Mouse (Mus musculus): ENCODE data around the gene Dock9. TPM values are rescaled to one million over a fixed set of nuclear protein-coding genes. Genes with fewer than 3 reads are reported as not detected.

Dock9 gene
- polyA plus RNA-seq, 1 experiment from 2014 or later, result 13.6 TPM

DNA sequence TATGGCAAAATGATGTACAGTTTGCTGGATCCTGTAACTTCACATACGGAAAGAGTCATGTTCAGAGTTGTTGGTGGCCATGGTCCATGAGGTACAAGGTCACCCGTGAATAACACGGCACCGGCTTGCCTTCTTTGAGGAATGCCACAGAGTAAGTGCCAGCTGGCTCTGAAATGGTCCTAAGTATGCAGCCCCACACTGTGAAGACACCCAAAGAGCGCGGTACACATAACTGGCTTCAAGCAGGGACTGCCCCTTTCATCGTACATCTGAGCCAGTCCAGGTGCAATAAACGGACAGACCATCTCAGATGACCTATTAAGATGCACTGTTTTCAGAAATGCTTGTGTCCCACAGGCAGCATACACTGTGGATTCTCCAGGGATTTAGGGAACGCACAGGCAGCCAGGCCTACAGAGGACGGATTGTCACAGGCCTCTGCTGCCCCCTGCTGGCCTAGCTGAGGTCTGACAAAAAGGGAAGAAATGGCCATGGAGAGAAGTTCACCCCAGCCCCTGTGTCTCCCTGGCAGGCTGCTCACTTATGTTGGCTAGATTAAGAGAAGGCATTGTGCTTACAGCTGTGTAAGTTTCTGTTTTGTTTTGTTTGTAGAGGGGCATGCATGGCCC is 208.4 kb downstream of the Dock9 start:
- Histone ChIP-seq H3K36me3 (ENCODE audit: control insufficient read depth, insufficient read depth, low read length) (peaks cover 2% of the 10 kb centered on the region; the same call in 1 of the 2 replicates), H3K27ac (ENCODE audit: low read length) (no peak overlapping the region), H3K4me2 (ENCODE audit: low read depth, low read length) (no peak overlapping the region), H3K4me3 (ENCODE audit: low read length) (no peak overlapping the region), H3K9ac (ENCODE audit: low read depth, low read length) (no peak overlapping the region), H3K4me1 (ENCODE audit: control insufficient read depth, insufficient read depth, low read length) (peaks cover 12% of the 10 kb centered on the region; the same call in 1 of the 2 replicates), H3K9me3 (ENCODE audit: control insufficient read depth, low read length) (no peaks in the 10 kb centered on the region), H3K27me3 (replicated peaks; ENCODE audit: control insufficient read depth, insufficient read depth, low read length) (no peaks in the 10 kb centered on the region)
- WGBS, result 56% methylated on average over 10 of the region's 10 CpGs
- ATAC-seq, result peak; percentile 53

DNA sequence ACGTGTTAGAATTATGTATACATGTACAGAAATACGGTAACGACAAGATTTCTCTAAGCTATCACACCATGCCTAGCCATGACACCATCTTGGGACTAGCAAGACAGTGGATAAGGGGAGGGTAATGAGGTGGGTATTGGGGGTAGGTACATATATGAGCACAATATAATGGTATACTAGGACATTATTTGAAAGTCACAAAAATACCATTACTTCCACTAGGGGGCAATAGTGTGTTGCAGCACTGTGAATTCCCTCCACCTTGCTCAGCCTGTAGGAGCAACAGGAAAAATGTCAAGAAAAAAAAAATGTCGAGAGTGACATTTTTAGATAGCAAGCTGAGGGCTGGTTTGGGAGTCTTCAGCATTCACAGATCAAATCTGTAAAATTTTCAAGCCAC is 209.2 kb downstream of the Dock9 start:
- no peaks in the 10 kb centered on the region for H3K27me3 ChIP-seq (replicated peaks; ENCODE audit: control insufficient read depth, insufficient read depth, low read length)
- no peak overlapping the region for H3K4me3 ChIP-seq (ENCODE audit: low read length)
- no peak overlapping the region for H3K4me2 ChIP-seq (ENCODE audit: low read depth, low read length)
- H3K36me3 ChIP-seq (ENCODE audit: control insufficient read depth, insufficient read depth, low read length), result peaks cover 2% of the 10 kb centered on the region; the same call in 1 of the 2 replicates
- no peak for ATAC-seq
- 68% methylated on average over 4 of the region's 4 CpGs for WGBS
- peaks cover 10% of the 10 kb centered on the region; the same call in 1 of the 2 replicates for H3K4me1 ChIP-seq (ENCODE audit: control insufficient read depth, insufficient read depth, low read length)
- H3K27ac ChIP-seq (ENCODE audit: low read length), result no peak overlapping the region
- H3K9me3 ChIP-seq (ENCODE audit: control insufficient read depth, low read length), result no peaks in the 10 kb centered on the region
- no peak overlapping the region for H3K9ac ChIP-seq (ENCODE audit: low read depth, low read length)

DNA sequence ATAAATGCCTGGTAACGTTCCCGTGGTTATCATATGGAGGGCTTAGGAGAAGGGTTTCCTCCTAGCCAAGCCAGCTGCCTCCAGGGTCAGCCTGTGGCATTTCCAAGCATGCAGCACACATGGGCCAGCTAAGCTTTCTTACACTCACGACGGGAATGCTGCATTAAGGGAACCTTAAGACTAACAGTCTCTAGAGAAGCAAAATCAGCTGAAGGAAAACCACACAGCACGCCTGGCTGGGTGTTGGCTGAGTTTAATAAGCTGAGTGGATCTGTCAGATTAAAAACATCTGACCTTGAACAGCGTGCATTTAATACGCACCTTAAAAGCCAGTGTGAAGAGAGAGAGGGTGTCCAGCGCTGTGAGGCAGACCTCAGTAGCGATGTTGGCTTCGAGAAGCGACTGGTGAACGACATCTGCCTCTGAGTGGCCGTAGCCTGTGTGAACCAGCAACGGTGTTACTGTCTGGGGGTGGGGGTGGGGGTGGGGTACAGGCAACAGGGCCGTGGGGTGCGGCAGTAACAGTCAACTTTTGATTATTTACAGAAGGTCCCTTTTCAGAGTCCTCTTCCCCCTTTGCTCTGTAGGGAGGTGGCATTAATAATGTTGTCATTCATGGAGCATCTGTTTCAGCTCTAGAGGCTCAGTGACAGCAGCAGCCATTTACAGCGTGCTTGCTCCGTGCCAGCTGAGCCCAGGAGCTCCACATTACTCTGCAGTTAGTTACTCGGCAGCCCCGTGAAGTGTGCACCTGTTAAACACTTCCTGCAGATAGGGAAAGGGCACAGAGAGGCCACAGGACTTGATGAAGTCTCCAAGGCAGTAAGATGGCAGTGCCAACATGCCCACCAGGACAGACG is 211.5 kb downstream of the Dock9 start:
- 50% methylated on average over 21 of the region's 21 CpGs for WGBS

GRCm38 (mm10) chr14:121579055-121579454 is 218.6 kb downstream of the Dock9 start:
- Histone ChIP-seq H3K9me3 (ENCODE audit: control insufficient read depth, low read length) (no peaks in the 10 kb centered on the region), H3K4me3 (ENCODE audit: low read length) (no peak overlapping the region), H3K9ac (ENCODE audit: low read depth, low read length) (no peak overlapping the region), H3K27ac (ENCODE audit: low read length) (no peak overlapping the region), H3K36me3 (ENCODE audit: control insufficient read depth, insufficient read depth, low read length) (peaks cover 22% of the 10 kb centered on the region), H3K4me1 (ENCODE audit: control insufficient read depth, insufficient read depth, low read length) (no peaks in the 10 kb centered on the region), H3K27me3 (replicated peaks; ENCODE audit: control insufficient read depth, insufficient read depth, low read length) (no peaks in the 10 kb centered on the region), H3K4me2 (ENCODE audit: low read depth, low read length) (no peak overlapping the region)
- peak; percentile 61 for ATAC-seq
- WGBS, result 42% methylated on average over 3 of the region's 3 CpGs

More for the DNA sequence above, 211.5 kb downstream of the Dock9 start:
- Histone ChIP-seq H3K27me3 (replicated peaks; ENCODE audit: control insufficient read depth, insufficient read depth, low read length) (no peaks in the 10 kb centered on the region), H3K36me3 (ENCODE audit: control insufficient read depth, insufficient read depth, low read length) (no peaks in the 10 kb centered on the region), H3K4me2 (ENCODE audit: low read depth, low read length) (no peak overlapping the region), H3K4me3 (ENCODE audit: low read length) (no peak overlapping the region), H3K9ac (ENCODE audit: low read depth, low read length) (no peak overlapping the region), H3K9me3 (ENCODE audit: control insufficient read depth, low read length) (no peaks in the 10 kb centered on the region), H3K4me1 (ENCODE audit: control insufficient read depth, insufficient read depth, low read length) (no peaks in the 10 kb centered on the region), H3K27ac (ENCODE audit: low read length) (no peak overlapping the region)
- no peak for ATAC-seq

DNA sequence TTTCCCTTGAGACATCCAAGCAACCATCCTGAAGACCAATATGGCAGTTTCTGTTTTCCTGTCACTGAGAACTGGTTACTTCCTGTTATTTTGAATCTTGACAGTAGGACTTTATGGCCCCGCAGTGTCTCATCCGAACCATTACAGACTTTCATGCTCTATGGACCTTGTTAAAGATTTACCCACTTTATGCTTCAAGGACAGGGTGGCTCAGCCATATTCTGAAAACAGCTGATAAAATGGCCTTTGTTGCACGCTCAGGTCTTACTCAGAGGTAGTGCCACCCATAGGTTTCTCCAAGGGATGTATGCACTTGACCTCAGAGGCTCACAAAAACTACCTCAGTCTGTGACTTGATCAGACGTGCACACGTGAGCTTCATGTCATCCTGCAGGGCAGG is 224.2 kb downstream of the Dock9 start:
- peaks cover 20% of the 10 kb centered on the region for H3K36me3 ChIP-seq (ENCODE audit: control insufficient read depth, insufficient read depth, low read length)
- H3K27me3 ChIP-seq (replicated peaks; ENCODE audit: control insufficient read depth, insufficient read depth, low read length), result no peaks in the 10 kb centered on the region
- H3K9me3 ChIP-seq (ENCODE audit: control insufficient read depth, low read length), result no peaks in the 10 kb centered on the region
- no peak overlapping the region for H3K9ac ChIP-seq (ENCODE audit: low read depth, low read length)
- 63% methylated on average over 5 of the region's 5 CpGs for WGBS
- no peak overlapping the region for H3K4me3 ChIP-seq (ENCODE audit: low read length)
- peak overlapping the region; percentile 70; the same call in 1 of the 2 replicates for H3K27ac ChIP-seq (ENCODE audit: low read length)
- H3K4me2 ChIP-seq (ENCODE audit: low read depth, low read length), result no peak overlapping the region
- peak; percentile 93 for ATAC-seq
- no peaks in the 10 kb centered on the region for H3K4me1 ChIP-seq (ENCODE audit: control insufficient read depth, insufficient read depth, low read length)

DNA sequence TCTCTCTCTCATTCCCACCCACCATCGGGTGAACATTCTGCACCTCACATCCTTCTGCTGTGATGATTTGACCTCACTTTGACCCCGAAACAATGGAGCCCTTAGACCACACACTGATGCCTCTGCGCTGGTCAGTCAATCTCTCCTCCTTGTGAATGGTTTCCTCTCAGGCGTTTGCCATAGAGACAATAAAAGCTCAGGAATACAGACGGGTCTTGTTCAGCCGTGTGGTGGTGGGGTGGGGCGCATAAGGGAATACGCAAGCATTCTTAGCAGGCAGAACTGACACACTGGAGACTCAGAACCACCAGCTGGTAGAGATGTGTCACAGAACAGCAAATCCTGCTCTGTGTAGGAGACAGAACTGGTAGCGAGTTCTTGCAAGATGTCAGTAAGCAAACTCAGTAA is 230.8 kb downstream of the Dock9 start:
- H3K27me3 ChIP-seq (replicated peaks; ENCODE audit: control insufficient read depth, insufficient read depth, low read length), result no peaks in the 10 kb centered on the region
- 0 out of 2 replicates have a peak, but pooled peaks have one; percentile 9 for ATAC-seq
- 45% methylated on average over 9 of the region's 9 CpGs for WGBS
- peaks cover 8% of the 10 kb centered on the region; the same call in 1 of the 2 replicates for H3K4me1 ChIP-seq (ENCODE audit: control insufficient read depth, insufficient read depth, low read length)
- no peaks in the 10 kb centered on the region for H3K9me3 ChIP-seq (ENCODE audit: control insufficient read depth, low read length)
- H3K27ac ChIP-seq (ENCODE audit: low read length), result no peak overlapping the region
- H3K4me2 ChIP-seq (ENCODE audit: low read depth, low read length), result no peak overlapping the region
- 0 out of 2 replicates have a peak, but pooled peaks cover 2% of the 10 kb centered on the region for H3K36me3 ChIP-seq (ENCODE audit: control insufficient read depth, insufficient read depth, low read length)
- H3K4me3 ChIP-seq (ENCODE audit: low read length), result no peak overlapping the region
- no peak overlapping the region for H3K9ac ChIP-seq (ENCODE audit: low read depth, low read length)

GRCm38 (mm10) chr14:121565930-121566329 is 231.7 kb downstream of the Dock9 start:
- Histone ChIP-seq H3K27me3 (replicated peaks; ENCODE audit: control insufficient read depth, insufficient read depth, low read length) (no peaks in the 10 kb centered on the region), H3K9ac (ENCODE audit: low read depth, low read length) (no peak overlapping the region), H3K4me2 (ENCODE audit: low read depth, low read length) (no peak overlapping the region), H3K27ac (ENCODE audit: low read length) (no peak overlapping the region), H3K4me3 (ENCODE audit: low read length) (no peak overlapping the region), H3K4me1 (ENCODE audit: control insufficient read depth, insufficient read depth, low read length) (peaks cover 8% of the 10 kb centered on the region; the same call in 1 of the 2 replicates), H3K36me3 (ENCODE audit: control insufficient read depth, insufficient read depth, low read length) (0 out of 2 replicates have a peak, but pooled peaks cover 2% of the 10 kb centered on the region), H3K9me3 (ENCODE audit: control insufficient read depth, low read length) (no peaks in the 10 kb centered on the region)
- 63% methylated on average over 6 of the region's 6 CpGs for WGBS
- no peak for ATAC-seq

GRCm38 (mm10) chr14:121564656-121565055 is 233.0 kb downstream of the Dock9 start:
- H3K9me3 ChIP-seq (ENCODE audit: control insufficient read depth, low read length), result no peaks in the 10 kb centered on the region
- no peak overlapping the region for H3K27ac ChIP-seq (ENCODE audit: low read length)
- no peak overlapping the region for H3K9ac ChIP-seq (ENCODE audit: low read depth, low read length)
- peaks cover 8% of the 10 kb centered on the region; the same call in 1 of the 2 replicates for H3K4me1 ChIP-seq (ENCODE audit: control insufficient read depth, insufficient read depth, low read length)
- 0 out of 2 replicates have a peak, but pooled peaks cover 2% of the 10 kb centered on the region for H3K36me3 ChIP-seq (ENCODE audit: control insufficient read depth, insufficient read depth, low read length)
- no peak; the same call in 1 of the 2 replicates for ATAC-seq
- H3K4me3 ChIP-seq (ENCODE audit: low read length), result no peak overlapping the region
- H3K27me3 ChIP-seq (replicated peaks; ENCODE audit: control insufficient read depth, insufficient read depth, low read length), result no peaks in the 10 kb centered on the region
- H3K4me2 ChIP-seq (ENCODE audit: low read depth, low read length), result no peak overlapping the region
- WGBS, result 45% methylated on average over 7 of the region's 7 CpGs

- Histone ChIP-seq H3K9me3 (ENCODE audit: control insufficient read depth, low read length) (no peaks in the 10 kb centered on the region), H3K9ac (ENCODE audit: low read depth, low read length) (no peak overlapping the region), H3K36me3 (ENCODE audit: control insufficient read depth, insufficient read depth, low read length) (0 out of 2 replicates have a peak, but pooled peaks cover 2% of the 10 kb centered on the region), H3K27ac (ENCODE audit: low read length) (no peak overlapping the region), H3K27me3 (replicated peaks; ENCODE audit: control insufficient read depth, insufficient read depth, low read length) (no peaks in the 10 kb centered on the region), H3K4me2 (ENCODE audit: low read depth, low read length) (no peak overlapping the region), H3K4me1 (ENCODE audit: control insufficient read depth, insufficient read depth, low read length) (peaks cover 8% of the 10 kb centered on the region; the same call in 1 of the 2 replicates), H3K4me3 (ENCODE audit: low read length) (no peak overlapping the region)
- WGBS, result 73% methylated on average over 4 of the region's 4 CpGs
- peak; percentile 73 for ATAC-seq
These were observed 233.7 kb downstream of the Dock9 start for GRCm38 (mm10) chr14:121563954-121564353.
